Mouse (Mus musculus) forebrain, embryonic 15.5 days (tissue): ENCODE measurements at regions not wholly inside any gene's neighbourhood (a gene's known extent, or its start where the extent isn't known, plus 50 kb on each side); places are given as distances from the start of the nearest gene placed in this dataset.
A peak's percentile ranks its signal among the peaks of the same experiment; 100 is the strongest.

Experiments used
- ATAC-seq: fragments of 200-750 bp; cut with Nextera tagmentation; replicated peaks from 2 replicates; pipeline ENCODE4 v1.8.0; 2017; ENCODE audit warnings: mild to moderate bottlenecking, moderate TSS enrichment, moderate library complexity
- H3K27ac ChIP-seq: fragments of 300-500 bp; sonication (generic); replicated peaks from 2 replicates; pipeline ENCODE4 v1.5.1; 2015; ENCODE audit warnings: mild to moderate bottlenecking, inconsistent platforms
- H3K27me3 ChIP-seq: fragments of 300-500 bp; sonication (generic); 2 replicates; pipeline ENCODE4 v1.6.1; 2015; ENCODE audit warnings: inconsistent platforms
- H3K36me3 ChIP-seq: fragments of 300-500 bp; sonication (generic); 2 replicates; pipeline ENCODE4 v1.6.1; 2015; ENCODE audit warnings: mild to moderate bottlenecking, inconsistent platforms
- H3K4me1 ChIP-seq: fragments of 300-500 bp; sonication (generic); 2 replicates; pipeline ENCODE4 v1.6.1; 2015; ENCODE audit warnings: inconsistent platforms
- H3K4me2 ChIP-seq: fragments of 300-500 bp; sonication (generic); replicated peaks from 2 replicates; pipeline ENCODE4 v1.6.1; 2015; ENCODE audit warnings: mild to moderate bottlenecking, inconsistent platforms
- H3K4me3 ChIP-seq: fragments of 300-500 bp; sonication (generic); 2 replicates; pipeline ENCODE4 v1.5.1; 2015; ENCODE audit warnings: mild to moderate bottlenecking, inconsistent platforms
- H3K9ac ChIP-seq: fragments of 300-500 bp; sonication (generic); replicated peaks from 2 replicates; pipeline ENCODE4 v1.6.1; 2015; ENCODE audit warnings: mild to moderate bottlenecking, inconsistent platforms
- H3K9me3 ChIP-seq: fragments of 300-500 bp; sonication (generic); 2 replicates; pipeline ENCODE4 v1.6.1; 2016; ENCODE audit warnings: inconsistent platforms
- WGBS: fragments of 180-500 bp; shearing (Covaris S2); methylation state at CpG from one replicate; pipeline ENCODE4 v1.1.7; 2015; ENCODE audit warnings: mixed read lengths; 5-methylcytosine and 5-hydroxymethylcytosine counted together

DNA sequence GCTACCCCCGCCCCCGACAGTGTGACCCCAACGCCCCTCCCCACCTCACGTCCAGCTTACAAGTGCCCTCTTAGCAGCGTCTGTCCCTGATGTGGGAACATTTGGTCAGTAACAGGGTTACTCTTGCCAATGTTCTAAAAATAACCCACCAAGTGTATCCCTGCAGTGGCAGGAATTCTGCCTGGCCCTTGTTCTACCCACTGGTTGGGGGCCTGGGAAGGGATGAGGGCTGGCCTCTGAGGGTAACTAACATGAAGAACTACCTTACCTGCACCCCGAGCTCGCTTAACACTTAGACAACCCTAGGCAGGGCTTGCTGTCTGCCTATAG, 56.9 kb upstream of the Casz1 start:
- 79% methylated on average over 7 of the region's 7 CpGs for WGBS
- Histone ChIP-seq H3K36me3 (no peaks in the 10 kb centered on the region), H3K4me3 (no peak overlapping the region), H3K4me2 (no peak overlapping the region), H3K9ac (no peak overlapping the region), H3K27ac (no peak overlapping the region), H3K4me1 (peaks cover 20% of the 10 kb centered on the region), H3K9me3 (no peaks in the 10 kb centered on the region), H3K27me3 (peaks cover 21% of the 10 kb centered on the region)
- ATAC-seq = no peak

DNA sequence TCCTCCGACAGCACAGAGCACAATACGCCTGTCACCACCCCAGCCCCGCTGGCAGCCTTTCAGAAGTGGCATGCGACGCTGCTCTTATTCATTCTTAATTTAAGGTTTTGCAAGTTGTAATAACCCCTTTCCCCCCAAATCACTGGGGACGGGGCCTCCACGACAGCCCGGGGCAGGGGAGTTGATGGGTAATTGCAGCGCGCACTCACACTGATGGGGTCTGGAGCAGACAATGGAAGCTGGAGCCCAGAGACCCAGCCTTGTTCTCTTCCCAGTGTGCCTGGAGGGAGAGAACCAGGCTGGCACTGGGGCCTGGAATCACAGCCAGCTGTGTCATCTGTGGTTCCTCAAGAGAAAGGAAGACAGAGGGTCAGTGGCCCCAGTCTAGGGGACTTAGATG, 54.2 kb upstream of the Casz1 start:
- ATAC-seq = peak; percentile 62; the same call in 1 of the 2 replicates
- no peak overlapping the region for H3K9ac ChIP-seq
- 34% methylated on average over 10 of the region's 10 CpGs for WGBS
- peaks cover 14% of the 10 kb centered on the region; the same call in 1 of the 2 replicates for H3K27me3 ChIP-seq
- no peak overlapping the region for H3K4me3 ChIP-seq
- H3K9me3 ChIP-seq = no peaks in the 10 kb centered on the region
- 0 out of 2 replicates have a peak overlapping the region, but pooled peaks have one; percentile 28 for H3K27ac ChIP-seq
- no peaks in the 10 kb centered on the region for H3K36me3 ChIP-seq
- no peak overlapping the region for H3K4me2 ChIP-seq
- peaks cover 7% of the 10 kb centered on the region; the same call in 1 of the 2 replicates for H3K4me1 ChIP-seq

DNA sequence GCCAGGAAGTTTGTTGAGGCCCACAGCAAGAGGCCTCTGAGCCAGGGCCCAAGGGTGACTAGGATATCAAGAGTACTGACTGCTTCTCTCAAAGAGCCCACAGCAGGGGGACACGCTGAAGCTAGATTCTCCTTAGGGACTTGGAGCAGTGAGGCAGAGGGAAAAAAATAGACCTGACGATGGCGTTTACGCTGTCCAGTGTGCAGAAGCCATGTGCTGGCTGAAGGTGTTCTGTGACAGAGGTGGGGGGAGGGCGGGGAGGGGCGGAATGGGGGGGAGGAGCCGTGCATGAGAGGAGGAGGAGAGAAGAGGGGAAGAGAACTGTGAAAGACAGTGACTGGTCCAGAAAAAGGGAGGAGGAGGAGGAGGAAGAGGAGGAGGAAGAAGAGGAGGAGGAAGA, 52.6 kb upstream of the Casz1 start:
- Histone ChIP-seq H3K4me1 (peaks cover 7% of the 10 kb centered on the region; the same call in 1 of the 2 replicates), H3K36me3 (no peaks in the 10 kb centered on the region), H3K9me3 (no peaks in the 10 kb centered on the region), H3K4me2 (no peak overlapping the region), H3K27me3 (peaks cover 14% of the 10 kb centered on the region; the same call in 1 of the 2 replicates), H3K4me3 (no peak overlapping the region), H3K27ac (no peak overlapping the region), H3K9ac (no peak overlapping the region)
- no peak for ATAC-seq
- WGBS = 62% methylated on average over 7 of the region's 7 CpGs

DNA sequence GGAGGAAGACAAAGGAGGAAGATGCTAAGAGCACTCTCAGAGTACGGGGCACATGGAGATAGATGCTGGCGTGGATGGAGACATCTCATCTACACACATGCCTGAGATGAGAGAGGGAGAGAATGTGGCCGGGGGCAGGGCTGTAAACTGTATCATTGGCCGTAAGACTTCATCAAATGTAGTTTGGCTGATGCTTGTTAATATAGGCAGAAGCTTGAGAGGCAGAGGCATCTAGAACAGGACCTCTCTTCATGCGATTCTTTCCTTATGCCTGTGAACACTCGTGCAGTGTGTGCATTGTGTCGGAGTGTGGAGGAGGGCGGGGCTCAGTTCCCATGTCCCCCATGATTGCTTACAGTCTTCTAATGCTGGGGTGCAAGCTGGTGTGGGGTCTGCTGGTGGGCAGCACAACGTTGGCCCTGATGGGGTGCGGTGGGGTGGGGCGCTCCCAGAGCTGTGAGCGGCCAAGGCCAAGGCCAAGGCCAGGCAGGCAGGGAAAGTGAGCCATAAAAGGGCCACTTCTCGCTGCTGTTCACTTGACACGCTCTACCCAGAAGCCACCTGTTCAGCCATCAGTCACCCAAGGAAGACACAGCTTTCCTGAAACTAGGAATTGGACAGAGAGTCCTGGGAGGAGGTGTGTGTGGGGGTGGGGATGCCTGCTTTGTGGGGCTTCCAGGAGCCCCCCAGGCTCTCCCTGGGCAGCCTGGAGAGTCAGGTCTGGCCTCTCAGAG, 51.7 kb upstream of the Casz1 start:
- no peak overlapping the region for H3K27ac ChIP-seq
- no peak overlapping the region for H3K4me3 ChIP-seq
- H3K9me3 ChIP-seq = no peaks in the 10 kb centered on the region
- 87% methylated on average over 14 of the region's 14 CpGs for WGBS
- no peak overlapping the region for H3K4me2 ChIP-seq
- no peaks in the 10 kb centered on the region for H3K36me3 ChIP-seq
- H3K4me1 ChIP-seq = peaks cover 7% of the 10 kb centered on the region; the same call in 1 of the 2 replicates
- H3K9ac ChIP-seq = no peak overlapping the region
- ATAC-seq = no peak
- 0 out of 2 replicates have a peak, but pooled peaks cover 6% of the 10 kb centered on the region for H3K27me3 ChIP-seq

DNA sequence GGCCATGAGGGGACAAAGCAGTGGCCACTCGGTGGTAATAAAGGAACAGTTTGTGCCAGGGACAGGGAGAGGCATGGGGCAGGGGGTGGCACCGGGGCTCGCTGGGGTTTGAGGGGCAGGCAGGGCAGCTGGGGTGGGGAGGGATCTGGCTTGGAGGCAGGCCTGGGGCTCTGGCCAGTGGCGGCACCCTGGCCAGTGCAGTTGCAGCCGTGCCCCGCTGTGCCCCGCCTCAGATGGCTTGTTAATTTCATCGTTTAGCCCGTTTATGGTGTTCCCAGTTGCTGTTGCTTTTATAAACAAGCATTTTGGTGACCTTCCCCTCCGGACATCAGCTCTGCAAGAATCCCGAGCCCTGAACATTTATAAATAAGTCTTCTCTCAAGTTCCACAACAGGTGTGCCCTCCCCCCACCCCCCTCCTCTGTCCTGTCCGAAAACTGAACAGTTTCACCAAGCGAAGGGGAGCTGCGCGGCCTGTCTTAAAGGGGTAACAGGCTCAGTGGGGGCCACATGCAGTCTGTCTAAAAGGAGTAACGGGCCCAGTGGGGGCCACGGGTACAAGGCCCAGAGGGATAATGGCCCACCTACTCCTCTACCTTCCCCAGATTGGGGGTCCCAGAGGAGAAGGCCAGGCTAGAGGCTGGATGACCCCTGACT, 51.0 kb upstream of the Casz1 start:
- Histone ChIP-seq H3K4me3 (no peak overlapping the region), H3K4me2 (no peak overlapping the region), H3K4me1 (peaks cover 7% of the 10 kb centered on the region; the same call in 1 of the 2 replicates), H3K27me3 (0 out of 2 replicates have a peak, but pooled peaks cover 6% of the 10 kb centered on the region), H3K27ac (no peak overlapping the region), H3K9ac (no peak overlapping the region), H3K9me3 (no peaks in the 10 kb centered on the region), H3K36me3 (no peaks in the 10 kb centered on the region)
- 60% methylated on average over 17 of the region's 17 CpGs for WGBS
- ATAC-seq = no peak

DNA sequence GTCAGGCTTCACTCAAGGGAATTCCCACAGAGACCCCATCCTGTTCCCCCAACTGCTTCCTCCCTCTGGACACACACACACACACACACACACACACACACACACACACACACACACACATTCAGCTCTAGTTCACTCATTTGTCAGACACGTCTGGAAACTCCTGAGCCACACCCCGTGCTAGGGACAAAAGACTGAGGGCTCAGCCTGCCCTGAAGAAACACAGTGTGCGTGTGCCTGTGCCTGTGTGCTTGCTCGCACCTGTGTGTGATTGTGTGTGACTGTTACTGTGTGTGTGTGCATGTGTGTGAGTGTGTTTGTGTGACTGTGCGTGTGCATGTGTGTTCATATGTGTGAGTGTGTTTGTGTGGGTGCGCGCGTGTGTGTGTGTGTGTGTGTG, 50.4 kb upstream of the Casz1 start:
- Histone ChIP-seq H3K36me3 (no peaks in the 10 kb centered on the region), H3K27ac (no peak overlapping the region), H3K9me3 (no peaks in the 10 kb centered on the region), H3K27me3 (0 out of 2 replicates have a peak, but pooled peaks cover 6% of the 10 kb centered on the region), H3K4me2 (no peak overlapping the region), H3K4me3 (no peak overlapping the region), H3K4me1 (peaks cover 7% of the 10 kb centered on the region; the same call in 1 of the 2 replicates), H3K9ac (no peak overlapping the region)
- no peak for ATAC-seq
- 81% methylated on average over 8 of the region's 8 CpGs for WGBS
